Mouse (Mus musculus) lung, postnatal 25 days (tissue): ENCODE results near the gene Mmp2.
"Not testable (repeated sequence)": the region's sequence is repeated elsewhere in the genome, so short reads cannot be mapped to it uniquely, and the experiment has no call there.

Source experiments
- DNase-seq: peaks from one replicate; pipeline ENCODE4 v3.0.0; 2022; ENCODE audit warnings: low spot score

The Mmp2 gene

DNA sequence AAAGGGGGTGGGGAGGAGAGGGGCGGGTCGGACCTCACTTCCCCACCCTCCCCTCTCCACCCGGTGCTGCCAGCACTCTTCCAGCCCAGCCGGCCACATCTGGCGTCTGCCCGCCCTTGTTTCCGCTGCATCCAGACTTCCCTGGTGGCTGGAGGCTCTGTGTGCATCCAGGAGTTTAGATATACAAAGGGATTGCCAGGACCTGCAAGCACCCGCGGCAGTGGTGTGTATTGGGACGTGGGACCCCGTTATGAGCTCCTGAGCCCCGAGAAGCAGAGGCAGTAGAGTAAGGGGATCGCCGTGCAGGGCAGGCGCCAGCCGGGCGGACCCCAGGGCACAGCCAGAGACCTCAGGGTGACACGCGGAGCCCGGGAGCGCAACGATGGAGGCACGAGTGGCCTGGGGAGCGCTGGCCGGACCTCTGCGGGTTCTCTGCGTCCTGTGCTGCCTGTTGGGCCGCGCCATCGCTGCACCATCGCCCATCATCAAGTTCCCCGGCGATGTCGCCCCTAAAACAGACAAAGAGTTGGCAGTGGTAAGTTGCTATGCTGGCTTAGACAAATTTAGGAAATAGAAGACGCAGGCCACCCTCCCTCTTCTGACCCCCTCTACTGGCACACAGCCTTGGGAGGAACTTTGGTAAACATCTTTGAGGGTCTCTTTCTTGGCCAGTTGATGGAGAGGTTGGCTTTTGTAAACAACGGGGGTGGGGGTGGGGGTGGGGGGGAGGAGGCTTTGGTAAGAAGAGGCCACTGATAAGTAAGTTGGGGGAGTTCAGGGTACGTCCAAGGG lies at the start of gene Mmp2:
Gene Mmp2 (plus strand): TSS at position 49 of the 792 bp plus-strand sequence.
- DNase-seq, result peak; percentile 36

DNA sequence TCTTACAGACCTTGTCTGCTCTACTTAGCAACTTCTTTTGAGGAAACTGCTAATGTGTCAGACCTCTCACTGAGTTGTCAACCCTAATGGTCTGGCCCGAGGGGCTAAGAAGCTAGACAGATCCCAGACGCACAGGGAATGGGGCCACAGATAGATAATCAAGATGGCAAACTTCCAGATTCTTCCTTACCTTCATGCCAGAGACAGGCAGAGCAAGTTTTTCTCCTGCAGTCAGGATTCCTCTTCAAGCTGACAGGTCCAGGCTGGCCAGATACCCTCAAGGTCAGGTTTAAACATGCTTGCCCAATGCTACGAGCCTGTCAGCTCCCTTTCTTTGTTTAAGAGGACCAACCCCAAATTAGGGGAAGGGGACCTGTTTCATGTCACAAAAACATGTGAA lies 46.1 kb upstream of the Mmp2 start:
- DNase-seq, result no peak

DNA sequence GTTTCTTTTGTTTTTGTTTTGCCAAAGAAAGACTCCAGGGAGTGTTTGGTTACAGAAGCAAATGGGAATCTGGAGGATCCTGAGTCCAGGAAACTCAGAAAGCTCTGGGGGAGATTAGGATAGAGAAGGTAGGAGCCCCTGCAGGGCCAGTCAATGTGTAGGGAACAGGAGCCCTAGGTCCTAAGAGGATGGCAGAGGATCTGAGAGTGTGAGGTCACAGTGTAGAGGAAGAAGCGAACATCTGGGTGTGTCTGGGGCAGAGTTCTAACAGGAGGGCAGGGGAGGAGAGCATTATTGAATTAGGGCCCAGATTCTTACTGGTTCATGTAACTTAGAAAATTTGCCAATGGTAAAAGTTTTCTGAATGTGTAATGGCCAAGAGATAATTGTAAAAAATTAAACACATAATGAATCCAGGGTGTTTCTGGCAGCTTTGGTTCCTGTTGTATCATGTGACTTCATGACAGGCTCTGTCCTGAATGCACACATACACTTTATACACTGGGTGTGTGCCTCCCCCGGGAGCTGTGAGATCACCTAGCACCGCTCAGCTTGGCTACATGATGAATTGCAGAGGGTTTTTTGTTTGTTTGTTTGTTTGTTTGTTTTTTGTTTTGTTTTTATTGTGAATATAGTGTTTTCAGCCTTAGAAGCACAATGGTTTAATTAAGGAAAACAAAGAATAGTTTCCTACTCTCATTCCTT lies 43.0 kb upstream of the Mmp2 start:
- DNase-seq, result no peak

GRCm38 (mm10) chr8:92790835-92791234 lies 36.3 kb upstream of the Mmp2 start:
- DNase-seq, result no peak

GRCm38 (mm10) chr8:92791999-92792398 lies 35.1 kb upstream of the Mmp2 start:
- DNase-seq, result not testable (repeated sequence)

GRCm38 (mm10) chr8:92793852-92794580 lies 33.1 kb upstream of the Mmp2 start:
- DNase-seq, result no peak

GRCm38 (mm10) chr8:92797527-92797931 lies 29.6 kb upstream of the Mmp2 start:
- DNase-seq, result no peak

DNA sequence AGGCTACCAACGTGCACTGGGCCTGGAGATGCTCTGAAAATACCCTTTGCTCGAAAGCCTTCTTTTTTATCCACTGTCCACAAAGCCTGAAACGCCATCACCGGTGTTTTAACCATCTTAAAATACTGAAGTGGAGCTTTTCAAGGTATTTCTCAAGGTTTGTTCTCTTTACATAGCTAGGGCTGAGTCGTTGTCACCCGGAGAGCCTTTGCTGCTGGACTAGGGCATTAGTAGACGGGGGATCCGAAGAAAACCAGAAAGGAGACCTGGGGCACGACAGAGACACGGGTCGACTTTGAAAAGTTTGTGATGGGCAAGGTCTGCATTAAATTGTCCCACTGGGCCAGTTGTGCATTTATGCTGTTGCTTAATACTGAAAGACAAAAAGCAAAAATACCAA lies 27.7 kb upstream of the Mmp2 start:
- no peak for DNase-seq

DNA sequence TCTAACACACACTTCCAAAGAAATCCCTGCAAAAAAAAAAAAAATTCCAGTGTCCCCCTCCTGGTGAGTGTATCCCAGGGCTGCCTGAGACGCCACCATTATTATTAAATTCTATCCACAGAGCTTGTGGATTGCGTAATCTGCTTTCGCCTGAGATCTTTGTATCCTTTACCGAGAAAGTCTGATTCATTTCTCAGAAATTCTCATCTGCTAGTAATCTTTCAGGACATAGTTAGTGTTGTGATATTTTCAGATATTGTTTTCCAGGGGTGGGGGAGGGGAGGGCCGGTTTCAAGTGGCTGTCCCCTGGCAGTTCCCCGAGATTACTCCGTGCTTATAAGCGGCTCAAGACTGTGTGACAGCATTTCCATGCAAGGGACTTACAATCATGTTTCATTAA lies 25.9 kb upstream of the Mmp2 start:
- no peak for DNase-seq

DNA sequence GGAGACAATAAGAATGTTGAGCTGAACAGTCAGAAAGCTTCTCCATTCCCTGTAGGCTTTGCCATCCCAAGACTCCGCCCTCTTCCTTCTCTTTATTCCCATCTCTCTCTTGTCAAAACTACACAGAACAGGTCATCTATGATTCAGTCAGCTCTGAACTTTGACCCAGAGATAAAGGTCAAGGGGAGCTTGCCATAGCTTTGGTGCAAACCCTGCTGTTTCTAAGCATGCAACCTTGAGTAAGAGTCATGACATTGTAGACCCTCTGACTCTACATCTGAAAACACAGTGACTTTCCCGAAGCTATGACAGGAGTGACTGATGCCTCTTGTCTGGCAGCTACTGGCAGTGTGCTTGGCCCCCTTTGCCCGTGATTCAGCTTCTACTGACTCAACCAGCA lies 24.5 kb upstream of the Mmp2 start:
- DNase-seq, result no peak

- DNase-seq, result no peak
Measured at GRCm38 (mm10) chr8:92812773-92813172, 14.3 kb upstream of the Mmp2 start.

- DNase-seq, result no peak
Measured at GRCm38 (mm10) chr8:92815661-92816060, 11.4 kb upstream of the Mmp2 start.

DNA sequence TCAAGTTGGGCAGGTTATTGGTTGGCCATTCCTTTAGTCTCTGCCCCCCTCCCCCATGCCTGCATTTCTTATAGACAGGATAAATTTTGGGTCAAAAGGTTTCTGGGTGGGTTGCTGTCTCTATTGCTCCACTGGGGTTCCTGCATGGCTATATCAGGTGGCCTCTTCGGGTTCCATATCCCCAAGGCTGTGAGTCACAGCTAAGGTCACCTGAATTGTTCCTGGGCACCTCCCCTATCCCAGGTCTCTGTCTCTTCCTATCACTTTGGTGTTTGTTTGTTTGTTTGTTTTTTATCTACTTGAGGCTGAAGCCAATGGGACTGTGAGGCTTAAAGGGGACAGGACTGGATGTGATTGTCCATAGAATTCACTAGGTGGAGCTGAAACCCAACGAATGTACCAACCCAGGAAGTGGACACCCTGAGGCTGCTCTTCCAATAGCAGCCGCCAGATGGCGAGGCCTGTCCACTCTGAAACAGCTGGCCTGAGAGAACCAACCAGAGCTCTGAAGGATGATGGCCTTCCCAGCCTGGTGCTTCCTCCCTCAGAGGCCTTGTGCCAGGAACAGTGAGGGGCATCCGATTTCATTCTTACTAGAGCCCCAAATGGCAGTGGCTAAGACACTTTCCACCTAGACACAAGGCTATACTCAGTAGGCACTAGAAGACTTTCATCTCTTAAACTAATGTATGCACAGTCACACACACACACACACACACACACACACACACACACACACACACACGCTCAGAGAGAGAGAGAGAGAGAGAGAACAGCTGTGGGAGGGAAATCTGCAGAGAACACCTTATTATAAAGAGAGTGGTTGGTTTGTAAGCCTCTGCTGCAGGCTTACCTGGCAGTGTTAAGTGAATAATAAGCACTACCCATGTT lies 8.9 kb upstream of the Mmp2 start:
- peak; percentile 90 for DNase-seq

- DNase-seq, result no peak
Measured at GRCm38 (mm10) chr8:92821151-92821550, 5.9 kb upstream of the Mmp2 start.

GRCm38 (mm10) chr8:92822386-92822785 lies 4.7 kb upstream of the Mmp2 start:
- no peak for DNase-seq

GRCm38 (mm10) chr8:92825991-92826390 lies 1.1 kb upstream of the Mmp2 start:
- DNase-seq, result no peak

DNA sequence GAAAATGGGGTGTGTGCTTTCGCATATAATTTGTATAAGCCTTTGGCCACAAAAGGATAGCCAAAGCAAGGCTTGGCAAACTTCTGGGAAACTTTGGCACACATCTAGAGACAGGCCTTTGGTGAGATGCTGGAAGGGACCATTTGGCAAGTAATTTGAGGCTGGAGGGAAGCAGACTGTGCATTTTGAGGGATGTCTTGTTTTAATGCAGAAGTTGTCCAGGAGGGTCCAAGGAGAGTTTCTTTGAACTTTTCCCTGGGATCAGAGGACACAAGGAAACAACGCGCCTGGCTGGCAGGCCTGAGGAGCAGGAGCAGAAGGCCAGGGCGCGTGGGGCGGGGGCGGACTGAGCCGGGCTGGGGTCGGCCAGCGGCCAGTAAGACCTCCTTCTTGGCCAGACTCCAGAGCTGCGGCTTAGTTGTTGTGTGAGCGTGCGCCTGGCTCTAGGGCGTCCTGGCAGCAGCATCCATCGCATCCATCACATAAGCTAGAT lies 1.2 kb downstream of the Mmp2 start:
- no peak for DNase-seq

DNA sequence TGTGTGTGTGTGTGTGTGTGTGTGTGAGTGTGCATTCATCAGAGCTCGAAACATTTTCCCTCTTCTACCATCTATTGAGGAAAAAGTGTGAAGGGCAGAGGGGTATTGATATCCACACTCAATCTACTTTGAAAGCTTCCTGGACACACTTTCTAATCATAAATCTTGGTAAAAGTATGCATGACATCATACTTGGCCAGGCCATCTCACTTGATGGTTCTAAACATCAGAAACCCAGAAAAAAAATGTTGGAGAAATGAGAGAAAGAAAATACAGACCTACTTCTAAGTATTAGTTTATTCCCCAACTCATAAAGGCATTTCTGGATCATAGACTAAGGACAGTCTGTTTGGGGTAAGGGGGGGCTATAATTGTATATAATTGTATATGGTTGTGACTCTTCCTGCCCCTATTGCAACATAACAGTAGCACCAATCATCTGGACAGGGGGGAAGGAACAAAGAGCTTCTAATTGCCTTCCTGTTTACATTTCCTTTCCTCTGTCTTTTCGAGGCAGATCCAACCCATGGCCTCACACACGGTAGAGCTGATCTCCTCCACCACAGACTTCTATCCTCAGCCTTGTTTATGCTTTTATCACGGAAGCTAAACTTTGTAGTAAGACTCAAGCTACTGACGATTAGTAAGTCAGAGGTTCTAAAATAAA lies 7.1 kb downstream of the Mmp2 start:
- DNase-seq, result no peak

DNA sequence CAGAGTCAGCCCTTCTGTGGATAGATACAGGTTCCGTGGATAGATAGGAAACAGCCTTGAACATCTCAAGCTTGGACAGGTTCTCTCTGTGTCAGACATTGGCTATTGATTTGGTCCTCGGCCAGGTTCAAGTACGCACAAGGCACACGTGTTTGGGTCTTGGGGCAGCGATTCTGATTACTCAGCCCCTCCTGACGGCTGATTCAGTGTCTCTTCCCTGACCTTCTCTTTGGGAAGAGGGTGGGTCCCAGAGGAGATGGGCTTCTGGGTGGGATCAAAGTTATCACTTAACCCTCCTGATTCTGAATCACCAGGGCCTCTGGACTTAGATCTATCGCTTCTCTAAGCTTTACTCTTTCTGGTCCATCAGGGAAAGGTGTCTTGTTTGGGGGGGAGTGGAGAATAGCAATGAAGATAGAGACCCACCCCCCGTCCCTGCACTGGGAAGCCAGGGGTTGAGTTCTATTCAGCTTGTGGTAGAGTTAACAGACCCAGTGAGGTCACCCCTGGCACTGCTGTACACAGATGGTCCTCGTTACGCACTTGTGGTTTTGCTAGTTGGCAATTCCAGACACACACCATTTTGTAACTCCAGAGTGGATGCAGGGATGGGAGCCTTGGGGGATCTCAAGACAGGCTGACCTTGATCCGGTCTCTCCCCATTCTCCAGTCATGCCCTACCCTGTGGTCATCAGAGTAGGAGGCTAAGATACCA lies 7.9 kb downstream of the Mmp2 start:
- no peak for DNase-seq

- no peak for DNase-seq
Measured at GRCm38 (mm10) chr8:92835901-92836300, 8.8 kb downstream of the Mmp2 start.
